Mouse (Mus musculus) NIH3T3 (cell line): ENCODE results near the gene Cysrt1.

Source experiments
- DNase-seq: peaks from one replicate; pipeline ENCODE4 v3.0.0-alpha.2; 2012; ENCODE audit warnings: low read depth

The Cysrt1 gene

DNA sequence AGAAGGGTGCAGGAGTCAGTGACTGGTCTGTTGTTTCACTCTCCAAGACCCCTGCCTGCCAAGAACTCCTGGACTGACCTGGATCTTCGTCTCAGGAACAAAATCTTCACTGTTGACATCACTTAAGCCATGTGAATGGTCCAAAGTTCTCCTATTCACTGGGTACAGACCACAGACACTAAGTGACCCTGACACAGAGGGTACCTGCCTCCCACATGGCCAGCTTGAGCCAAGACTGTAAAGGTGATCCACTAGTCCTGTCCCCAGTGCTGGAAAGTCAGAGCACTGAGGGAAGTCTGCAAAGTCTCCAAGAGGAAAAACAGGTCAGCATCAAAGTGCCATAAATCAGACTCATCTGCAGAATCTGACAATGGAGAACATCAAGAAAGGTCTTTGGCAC is 34.7 kb downstream of the Cysrt1 start:
- no peak for DNase-seq

DNA sequence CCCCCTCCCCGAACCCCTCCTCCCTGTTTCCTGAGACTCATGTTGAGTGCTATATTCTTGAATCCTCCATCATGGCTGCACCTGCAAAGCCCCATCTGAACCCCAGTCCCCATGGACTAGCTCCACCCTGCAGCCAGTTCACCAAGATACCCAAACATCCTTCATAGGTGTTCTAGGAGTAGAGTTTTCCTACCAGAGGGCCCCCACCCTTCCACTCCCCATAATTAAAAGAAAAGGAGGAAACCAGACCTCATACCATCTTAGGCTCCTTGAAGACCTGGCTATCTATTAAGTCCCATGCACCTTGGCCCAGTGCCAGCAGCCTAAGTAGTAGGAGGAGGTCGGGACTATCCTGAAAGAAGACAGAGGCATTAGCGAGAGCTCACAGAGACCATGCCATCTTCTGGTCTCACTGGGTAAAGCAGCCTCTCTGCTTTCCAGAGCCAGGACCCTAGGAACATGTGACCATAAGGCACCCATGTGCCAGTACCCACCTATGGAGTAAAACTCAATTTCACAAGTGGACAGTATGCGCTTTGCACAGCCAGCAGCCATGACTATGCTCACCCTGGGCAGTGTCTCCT is 38.5 kb downstream of the Cysrt1 start:
- no peak for DNase-seq

DNA sequence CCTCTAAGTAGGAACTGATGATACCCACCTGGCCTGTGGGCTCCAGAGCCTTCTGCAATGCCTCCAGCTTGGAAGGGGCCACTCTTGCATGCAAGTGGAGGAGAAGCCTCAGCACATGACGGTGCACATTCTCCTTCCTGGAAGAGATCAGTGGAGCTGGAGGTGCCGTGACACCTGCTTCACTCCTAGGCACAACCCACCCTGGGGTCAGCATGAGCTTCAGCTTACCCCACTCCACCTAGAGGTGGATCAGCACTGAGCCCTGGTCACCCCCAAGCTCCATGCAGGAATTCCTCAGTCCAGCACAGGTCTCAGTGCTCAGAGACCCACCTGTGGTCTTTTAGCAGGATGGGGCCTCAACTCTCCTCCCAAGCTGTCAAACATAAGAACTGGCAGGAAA is 41.6 kb downstream of the Cysrt1 start:
- no peak for DNase-seq

DNA sequence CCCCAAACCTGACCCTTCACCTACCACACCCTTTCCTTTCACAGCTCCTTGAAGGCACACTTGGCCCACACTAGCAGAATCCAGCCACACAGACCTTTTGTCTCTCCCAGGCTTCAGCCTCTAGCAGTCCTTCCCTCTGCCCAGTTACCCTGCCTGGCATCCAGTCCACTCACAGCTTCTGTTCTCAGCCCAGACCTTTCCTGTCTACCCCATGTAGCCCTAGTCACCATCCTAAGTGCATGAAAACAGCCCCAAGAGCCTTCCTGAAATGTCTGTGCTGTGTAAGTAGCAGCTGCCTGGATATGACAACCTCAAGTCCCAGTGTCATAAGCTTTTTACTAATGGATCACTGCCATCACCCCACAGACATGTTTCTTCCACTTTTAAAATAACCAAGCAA is 44.3 kb downstream of the Cysrt1 start:
- DNase-seq = no peak

DNA sequence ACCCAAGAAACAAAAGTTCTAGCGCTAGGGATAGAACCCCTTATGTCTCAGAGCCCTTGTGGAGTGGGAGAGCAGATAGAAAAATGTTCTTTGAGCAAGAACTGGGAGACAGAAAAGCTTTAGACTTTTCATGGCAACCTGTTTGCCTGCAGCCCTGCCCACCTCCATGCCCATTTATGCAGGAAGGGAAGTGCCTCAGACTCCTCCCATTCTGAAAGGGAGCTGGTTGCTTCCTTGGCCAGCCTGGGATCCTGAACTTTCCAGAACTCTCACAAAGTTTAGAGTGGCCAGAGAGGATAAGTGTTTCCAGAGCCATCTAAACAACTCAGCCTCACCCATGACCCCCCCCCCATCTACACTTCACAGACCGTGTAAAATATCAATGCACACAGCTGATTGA is 45.1 kb downstream of the Cysrt1 start:
- peak; percentile 51 for DNase-seq

DNA sequence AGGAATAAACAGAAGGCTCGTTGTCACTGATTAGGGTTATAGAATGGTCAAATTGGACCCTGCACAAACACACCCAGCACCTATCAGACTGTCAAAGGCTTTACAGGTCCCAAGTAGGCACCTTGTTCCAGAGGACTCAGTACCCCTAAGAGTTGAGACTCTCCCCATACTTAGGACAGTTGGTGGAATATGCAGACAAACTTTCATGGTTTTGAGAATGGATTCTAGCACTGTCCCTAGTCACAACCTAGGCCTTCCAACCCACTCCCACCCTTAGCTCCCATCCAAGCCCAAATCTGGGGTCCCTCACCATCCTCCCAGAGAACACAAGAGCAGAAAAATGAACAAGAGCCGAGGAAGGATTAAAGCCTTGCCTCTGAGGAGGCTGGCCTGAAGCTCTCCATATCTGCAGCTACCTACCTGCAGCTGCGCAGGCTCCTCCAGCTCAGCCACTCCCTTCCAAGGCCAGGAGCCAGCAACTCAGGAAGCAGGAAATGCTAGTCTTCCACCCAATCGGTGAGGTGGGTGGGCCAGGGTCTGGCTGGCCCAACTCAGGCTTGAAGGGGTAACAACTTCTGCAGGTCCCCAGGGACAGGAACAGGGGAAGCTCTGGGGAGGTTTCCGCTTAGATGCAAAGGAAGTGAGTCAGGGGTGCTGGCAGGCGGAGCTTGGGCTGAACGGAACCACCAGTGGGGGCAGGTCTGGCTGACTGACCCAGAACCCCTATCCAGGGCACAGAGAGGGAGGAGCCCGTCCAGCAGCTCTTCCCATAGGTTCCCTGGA is 45.9 kb downstream of the Cysrt1 start, which contains the start of gene Tor4a:
Tor4a (minus strand) TSS at position 715 of the 783 bp plus-strand sequence.
- peak; percentile 87 for DNase-seq

DNA sequence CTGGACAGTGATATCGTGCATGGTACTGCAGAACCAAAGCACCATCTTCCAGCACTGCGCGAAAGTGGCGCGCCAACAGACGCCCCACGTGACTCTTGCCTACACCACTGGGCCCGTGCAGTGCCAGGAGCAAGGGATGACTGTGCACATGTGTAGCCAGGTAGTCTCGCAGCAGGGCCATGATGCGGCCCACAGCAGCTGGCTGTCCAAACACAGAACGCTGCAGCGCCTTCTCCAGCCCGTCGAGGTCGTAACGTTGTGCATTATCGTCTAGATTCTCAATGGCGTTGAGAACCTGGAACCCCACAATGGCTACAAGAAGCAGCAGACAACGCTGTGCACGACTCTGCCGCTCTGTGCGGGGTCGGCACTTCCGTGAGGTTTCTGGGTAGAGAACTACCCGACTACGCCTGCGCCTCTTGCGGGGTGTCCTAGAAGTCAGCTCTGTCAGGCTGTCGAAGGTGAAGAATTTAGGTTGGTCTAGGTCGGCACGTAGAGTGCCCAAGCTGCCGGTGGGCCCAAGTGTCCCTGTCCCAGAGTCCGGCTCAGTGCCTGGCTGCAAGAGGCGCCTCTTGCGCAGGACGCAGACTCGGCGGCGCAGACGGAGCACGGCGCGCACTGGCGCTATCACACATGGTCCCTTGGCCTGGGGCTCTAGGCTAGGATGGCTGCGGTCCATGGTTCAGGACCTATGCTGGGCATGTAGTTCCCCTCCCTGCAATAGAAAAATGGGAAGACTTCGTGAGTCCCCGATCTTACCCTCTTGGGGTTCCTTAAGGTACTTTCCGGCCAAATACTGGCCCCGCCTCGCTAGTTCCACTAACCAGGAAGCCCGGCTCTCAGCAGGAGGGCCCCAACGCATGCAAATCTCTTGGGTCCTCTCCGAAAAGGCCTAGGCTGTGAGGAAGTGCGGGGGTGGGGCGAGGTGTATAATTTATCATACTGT is 46.8 kb downstream of the Cysrt1 start:
- no peak for DNase-seq

DNA sequence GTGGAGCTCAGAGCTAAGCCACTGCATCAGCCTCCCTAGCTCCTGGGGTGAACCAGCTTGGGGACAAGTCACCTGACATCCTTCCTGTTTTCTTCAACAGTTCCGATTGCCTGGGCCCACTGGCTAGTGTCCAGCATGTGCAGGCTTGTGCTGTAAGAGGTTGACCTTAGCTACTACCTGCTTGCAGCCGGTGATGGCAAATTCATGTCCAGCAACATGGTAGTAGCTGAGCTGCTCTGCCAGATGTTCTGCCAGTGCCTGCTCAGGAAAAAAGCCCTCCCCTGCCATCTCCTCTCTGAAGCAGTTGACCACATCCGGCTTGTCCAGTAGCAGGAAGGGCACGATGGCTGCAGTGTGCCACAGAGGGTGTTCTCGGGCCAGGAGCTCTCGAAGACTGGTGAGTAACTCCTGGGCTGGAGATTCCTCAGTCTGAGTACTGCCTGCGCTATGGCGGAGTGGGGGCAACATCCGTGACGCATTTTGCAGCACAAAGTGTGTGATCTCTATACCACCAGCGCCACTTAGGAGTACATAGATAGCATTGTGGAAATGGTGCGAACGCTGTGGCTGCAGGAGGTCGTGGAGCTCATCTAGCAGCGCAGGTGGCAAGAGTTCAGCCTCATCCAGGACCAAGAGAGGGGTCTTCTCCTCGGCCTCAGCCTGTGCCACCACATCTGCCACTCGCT is 47.6 kb downstream of the Cysrt1 start:
- no peak for DNase-seq

DNA sequence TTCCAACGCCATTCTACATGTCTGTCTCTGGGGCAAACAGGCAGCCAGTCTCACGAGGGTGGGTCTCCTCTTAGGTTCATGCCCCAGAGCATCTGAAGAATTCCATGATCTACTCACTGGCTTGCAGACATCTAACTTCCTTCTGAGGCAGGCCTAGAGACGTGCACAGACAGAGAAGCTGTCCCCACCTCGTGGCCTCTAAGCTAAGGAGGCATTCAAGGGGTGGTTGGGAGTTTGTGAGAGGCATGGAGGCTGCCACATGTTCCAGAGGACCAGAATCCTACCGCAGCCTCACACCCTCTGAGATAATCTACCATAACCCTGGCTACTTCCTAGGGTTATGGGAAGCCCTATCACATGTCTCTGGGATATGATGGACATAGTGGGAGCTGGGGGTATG is 48.2 kb downstream of the Cysrt1 start:
- no peak for DNase-seq

DNA sequence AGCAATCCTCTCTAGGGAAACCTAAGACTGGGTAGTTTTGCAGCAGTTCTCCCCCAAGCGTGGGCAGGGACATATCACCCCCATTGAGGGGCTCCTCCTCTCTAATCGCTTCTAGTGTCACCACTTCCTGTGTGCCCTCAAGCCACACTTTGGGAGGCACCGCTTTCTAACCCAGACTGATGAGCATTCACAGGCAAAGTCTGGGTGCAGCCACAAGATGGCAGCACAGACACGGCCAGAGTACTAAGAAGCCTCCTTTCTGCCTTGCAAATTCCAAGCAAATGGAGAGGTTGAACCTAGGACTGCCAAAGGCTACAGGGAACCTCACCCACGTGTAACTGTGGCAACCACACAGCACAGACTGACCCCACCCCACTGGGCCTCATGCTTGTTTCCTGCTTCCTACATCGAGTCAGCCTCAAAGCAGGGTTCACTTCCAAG is 48.9 kb downstream of the Cysrt1 start:
- DNase-seq = peak; percentile 94
